26 mouse cellular contexts compared by ENCODE assay signal in genomic region chr1:73190832-73191231, GRCm38 (mm10).
DNase-seq lines count a peak whose midpoint lies in the region; ATAC-seq lines count a peak whose summit lies in the region.
"Had no signal": no experiment of that assay in that cellular context is flagged by ENCODE, and none has a peak within 500 bp of the region (broad histone marks: within the 10 kb centered on the region; RNA-seq: fewer than 3 reads in every experiment).

No protein-coding gene starts in this region.

- DNase-seq in forelimb bud, embryonic 11.5 days (ENCODE audit: low read depth, low spot score) = peak; percentile 49
- DNase-seq in limb, embryonic 10.5 days (ENCODE audit: low spot score) = no peak
- DNase-seq in right cerebral cortex, adult 2 months (ENCODE audit: low spot score in 2 of 2) = no peak
- DNase-seq in layer of hippocampus, postnatal 10 days (ENCODE audit: low spot score in 2 of 2) = no peak
- DNase-seq: adrenal gland, adult 2 months; adrenal gland, postnatal 14 days; cerebellum, adult 11-12 months; cerebellum, adult 8-10 months; cerebellum, postnatal 10 days; cerebellum, postnatal 36 days; embryo, embryonic 11 days; gastrocnemius, adult 2 months; gastrocnemius, postnatal 14 days; heart, adult 18-20 months had no signal

- 42% methylated on average over 5 of the region's 5 CpGs for WGBS in limb, embryonic 10.5 days
- WGBS in limb, embryonic 13.5 days = 14% methylated on average over 5 of the region's 5 CpGs
- 57% methylated on average over 5 of the region's 5 CpGs for WGBS in neural tube, embryonic 15.5 days

- H3K36me3 ChIP-seq in limb, embryonic 10.5 days = no peaks in the 10 kb centered on the region
- no peaks in the 10 kb centered on the region for H3K36me3 ChIP-seq in limb, embryonic 13.5 days
- no peaks in the 10 kb centered on the region for H3K36me3 ChIP-seq in neural tube, embryonic 15.5 days
- H3K36me3 ChIP-seq: embryonic facial prominence, embryonic 10.5 days; embryonic facial prominence, embryonic 13.5 days; hindbrain, embryonic 10.5 days; hindbrain, embryonic 13.5 days had no signal

- ATAC-seq in limb, embryonic 13.5 days (ENCODE audit: low FRiP score, low read depth) = peak; percentile 64; the same call in 1 of the 2 replicates
- ATAC-seq in neural tube, embryonic 15.5 days (ENCODE audit: low FRiP score) = no peak
- ATAC-seq: CD4-positive, CD25-positive, alpha-beta regulatory T cell, adult 4 months; forebrain, embryonic 13.5 days; forebrain, embryonic 16.5 days; hindbrain, embryonic 16.5 days had no signal

- H3K9ac ChIP-seq in limb, embryonic 13.5 days = no peak overlapping the region
- H3K9ac ChIP-seq in neural tube, embryonic 15.5 days (replicated peaks) = no peak overlapping the region
- H3K9ac ChIP-seq: embryonic facial prominence, embryonic 13.5 days; forebrain, embryonic 13.5 days; hindbrain, embryonic 13.5 days had no signal

- no peaks in the 10 kb centered on the region for H3K27me3 ChIP-seq in limb, embryonic 10.5 days (ENCODE audit: low read depth, poor library complexity, severe bottlenecking)
- no peaks in the 10 kb centered on the region for H3K27me3 ChIP-seq in limb, embryonic 13.5 days
- no peaks in the 10 kb centered on the region for H3K27me3 ChIP-seq in neural tube, embryonic 15.5 days (replicated peaks)
- H3K27me3 ChIP-seq: embryonic facial prominence, embryonic 13.5 days; forebrain, embryonic 13.5 days; hindbrain, embryonic 13.5 days had no signal

- no peaks in the 10 kb centered on the region for H3K9me3 ChIP-seq in limb, embryonic 10.5 days (replicated peaks)
- H3K9me3 ChIP-seq in limb, embryonic 13.5 days = no peaks in the 10 kb centered on the region
- no peaks in the 10 kb centered on the region for H3K9me3 ChIP-seq in neural tube, embryonic 15.5 days (replicated peaks)
- H3K9me3 ChIP-seq: embryonic facial prominence, embryonic 10.5 days; embryonic facial prominence, embryonic 13.5 days; forebrain, embryonic 13.5 days; hindbrain, embryonic 10.5 days; hindbrain, embryonic 13.5 days had no signal

- no peak overlapping the region for H3K4me2 ChIP-seq in limb, embryonic 13.5 days (replicated peaks)
- H3K4me2 ChIP-seq in neural tube, embryonic 15.5 days = no peak overlapping the region
- H3K4me2 ChIP-seq: embryonic facial prominence, embryonic 13.5 days; forebrain, embryonic 13.5 days; heart, embryonic 11.5 days; hindbrain, embryonic 13.5 days had no signal

- peaks cover 11% of the 10 kb centered on the region for H3K4me1 ChIP-seq in limb, embryonic 10.5 days
- H3K4me1 ChIP-seq in limb, embryonic 13.5 days = peaks cover 12% of the 10 kb centered on the region
- no peaks in the 10 kb centered on the region for H3K4me1 ChIP-seq in neural tube, embryonic 15.5 days
- H3K4me1 ChIP-seq: embryonic facial prominence, embryonic 13.5 days; forebrain, embryonic 13.5 days; hindbrain, embryonic 13.5 days had no signal

- no peak overlapping the region for H3K4me3 ChIP-seq in limb, embryonic 10.5 days
- no peak overlapping the region for H3K4me3 ChIP-seq in limb, embryonic 13.5 days
- H3K4me3 ChIP-seq in neural tube, embryonic 15.5 days (replicated peaks) = no peak overlapping the region
- H3K4me3 ChIP-seq: embryonic facial prominence, embryonic 10.5 days; embryonic facial prominence, embryonic 13.5 days; erythroblast, embryonic 14.5 days; forebrain, embryonic 13.5 days; gastrocnemius, adult 2 months; hindbrain, embryonic 10.5 days; hindbrain, embryonic 13.5 days had no signal

- H3K27ac ChIP-seq in limb, embryonic 10.5 days = peak overlapping the region; percentile 37; the same call in 1 of the 2 replicates
- H3K27ac ChIP-seq in limb, embryonic 13.5 days = peak overlapping the region; percentile 18; the same call in 1 of the 2 replicates
- H3K27ac ChIP-seq in neural tube, embryonic 15.5 days (replicated peaks) = no peak overlapping the region
- H3K27ac ChIP-seq: embryonic facial prominence, embryonic 10.5 days; embryonic facial prominence, embryonic 13.5 days; forebrain, embryonic 13.5 days; gastrocnemius, adult 2 months; hindbrain, embryonic 10.5 days; hindbrain, embryonic 13.5 days had no signal
